Mouse (Mus musculus) ovary, postnatal 14 days (tissue): ENCODE data around the gene Vps26c.
"Not testable (repeated sequence)": the region's sequence is repeated elsewhere in the genome, so short reads cannot be mapped to it uniquely, and the experiment has no call there.

Experiments used
- DNase-seq: peaks from one replicate; pipeline ENCODE4 v3.0.0; 2022; ENCODE audit warnings: low spot score

The Vps26c gene

GRCm38 (mm10) chr16:94545781-94546562 is 19.3 kb upstream of the Vps26c start:
- no peak for DNase-seq

GRCm38 (mm10) chr16:94544540-94545105 is 18.0 kb upstream of the Vps26c start:
- no peak for DNase-seq

GRCm38 (mm10) chr16:94542898-94543297 is 16.3 kb upstream of the Vps26c start:
- DNase-seq = no peak

- no peak for DNase-seq
Measured at GRCm38 (mm10) chr16:94540140-94540539, 13.5 kb upstream of the Vps26c start.

- DNase-seq = no peak
Measured at GRCm38 (mm10) chr16:94537159-94537527, 10.5 kb upstream of the Vps26c start.

- DNase-seq = peak; percentile 33
Measured at GRCm38 (mm10) chr16:94536417-94537158, 10.0 kb upstream of the Vps26c start.

GRCm38 (mm10) chr16:94535716-94536115 is 9.1 kb upstream of the Vps26c start:
- DNase-seq = no peak

GRCm38 (mm10) chr16:94533679-94534078 is 7.0 kb upstream of the Vps26c start:
- DNase-seq = no peak

- no peak for DNase-seq
Measured at GRCm38 (mm10) chr16:94531268-94531667, 4.6 kb upstream of the Vps26c start.

- DNase-seq = no peak
Measured at GRCm38 (mm10) chr16:94527546-94527945, 916 bp upstream of the Vps26c start.

- no peak for DNase-seq
Measured at GRCm38 (mm10) chr16:94527152-94527534, 513 bp upstream of the Vps26c start.

GRCm38 (mm10) chr16:94525955-94526343 is 681 bp downstream of the Vps26c start:
- DNase-seq = no peak

- DNase-seq = no peak
Measured at GRCm38 (mm10) chr16:94524691-94525090, 1.9 kb downstream of the Vps26c start.

GRCm38 (mm10) chr16:94523594-94524377 is 2.8 kb downstream of the Vps26c start:
- no peak for DNase-seq

- no peak for DNase-seq
Measured at GRCm38 (mm10) chr16:94519028-94519427, 7.6 kb downstream of the Vps26c start.

GRCm38 (mm10) chr16:94517606-94518005 is 9.0 kb downstream of the Vps26c start:
- no peak for DNase-seq

- no peak for DNase-seq
Measured at GRCm38 (mm10) chr16:94509983-94510382, 16.6 kb downstream of the Vps26c start.

- no peak for DNase-seq
Measured at GRCm38 (mm10) chr16:94508769-94509168, 17.9 kb downstream of the Vps26c start.

- DNase-seq = no peak
Measured at GRCm38 (mm10) chr16:94507071-94507470, 19.6 kb downstream of the Vps26c start.

GRCm38 (mm10) chr16:94504192-94504591 is 22.4 kb downstream of the Vps26c start:
- DNase-seq = no peak

- DNase-seq = no peak
Measured at GRCm38 (mm10) chr16:94497911-94498310, 28.7 kb downstream of the Vps26c start.

GRCm38 (mm10) chr16:94497176-94497575 is 29.5 kb downstream of the Vps26c start:
- DNase-seq = not testable (repeated sequence)
